Mouse (Mus musculus): ENCODE data around the gene Dera.
"Not testable (repeated sequence)": the region's sequence is repeated elsewhere in the genome, so short reads cannot be mapped to it uniquely, and the experiment has no call there.

Gene Dera

GRCm38 (mm10) chr6:137754056-137754856, at the start of gene Dera:
Dera (plus strand) TSS chr6:137754546.
- DNase-seq (ENCODE audit: low spot score): peak; percentile 93

- DNase-seq (ENCODE audit: low spot score): no peak
These were observed 48.1 kb upstream of the Dera start for GRCm38 (mm10) chr6:137706209-137706608.

GRCm38 (mm10) chr6:137708726-137709405, 45.5 kb upstream of the Dera start:
- not testable (repeated sequence) for DNase-seq (ENCODE audit: low spot score)

GRCm38 (mm10) chr6:137710179-137711037, 43.9 kb upstream of the Dera start:
- no peak for DNase-seq (ENCODE audit: low spot score)

GRCm38 (mm10) chr6:137712654-137713309, 41.6 kb upstream of the Dera start:
- DNase-seq (ENCODE audit: low spot score): peak; percentile 7

- DNase-seq (ENCODE audit: low spot score): peak; percentile 4
These were observed 41.1 kb upstream of the Dera start for GRCm38 (mm10) chr6:137713310-137713664.

- no peak for DNase-seq (ENCODE audit: low spot score)
These were observed 37.5 kb upstream of the Dera start for GRCm38 (mm10) chr6:137716802-137717201.

- DNase-seq (ENCODE audit: low spot score): no peak
These were observed 32.0 kb upstream of the Dera start for GRCm38 (mm10) chr6:137722220-137722931.

- DNase-seq (ENCODE audit: low spot score): peak; percentile 84
These were observed 30.4 kb upstream of the Dera start for GRCm38 (mm10) chr6:137723898-137724297.

GRCm38 (mm10) chr6:137734460-137734845, 19.9 kb upstream of the Dera start:
- no peak for DNase-seq (ENCODE audit: low spot score)

- peak; percentile 97 for DNase-seq (ENCODE audit: low spot score)
These were observed 19.3 kb upstream of the Dera start, which contains the start of gene Strap for GRCm38 (mm10) chr6:137734846-137735609. Strap (plus strand) TSS chr6:137735078.

GRCm38 (mm10) chr6:137735671-137736238, 18.6 kb upstream of the Dera start:
- no peak for DNase-seq (ENCODE audit: low spot score)

- DNase-seq (ENCODE audit: low spot score): no peak
These were observed 13.4 kb upstream of the Dera start for GRCm38 (mm10) chr6:137740972-137741371.

GRCm38 (mm10) chr6:137744700-137745099, 9.6 kb upstream of the Dera start:
- no peak for DNase-seq (ENCODE audit: low spot score)

GRCm38 (mm10) chr6:137747174-137747928, 7.0 kb upstream of the Dera start:
- peak; percentile 48 for DNase-seq (ENCODE audit: low spot score)

GRCm38 (mm10) chr6:137751551-137752274, 2.6 kb upstream of the Dera start:
- DNase-seq (ENCODE audit: low spot score): no peak

GRCm38 (mm10) chr6:137752275-137752655, 2.1 kb upstream of the Dera start:
- no peak for DNase-seq (ENCODE audit: low spot score)

GRCm38 (mm10) chr6:137754857-137755232, 499 bp downstream of the Dera start:
- DNase-seq (ENCODE audit: low spot score): no peak

GRCm38 (mm10) chr6:137756310-137756709, 2.0 kb downstream of the Dera start:
- peak; percentile 61 for DNase-seq (ENCODE audit: low spot score)

Measured in embryo, embryonic 10.5 days (tissue).